Mouse (Mus musculus) heart, adult 11 months (tissue): Measurements from ENCODE around the gene Usp49.
"Not testable (repeated sequence)": the region's sequence is repeated elsewhere in the genome, so short reads cannot be mapped to it uniquely, and the experiment has no call there.

Experiments used
- DNase-seq: peaks from one replicate; pipeline ENCODE4 v3.0.0; 2022

The Usp49 gene

DNA sequence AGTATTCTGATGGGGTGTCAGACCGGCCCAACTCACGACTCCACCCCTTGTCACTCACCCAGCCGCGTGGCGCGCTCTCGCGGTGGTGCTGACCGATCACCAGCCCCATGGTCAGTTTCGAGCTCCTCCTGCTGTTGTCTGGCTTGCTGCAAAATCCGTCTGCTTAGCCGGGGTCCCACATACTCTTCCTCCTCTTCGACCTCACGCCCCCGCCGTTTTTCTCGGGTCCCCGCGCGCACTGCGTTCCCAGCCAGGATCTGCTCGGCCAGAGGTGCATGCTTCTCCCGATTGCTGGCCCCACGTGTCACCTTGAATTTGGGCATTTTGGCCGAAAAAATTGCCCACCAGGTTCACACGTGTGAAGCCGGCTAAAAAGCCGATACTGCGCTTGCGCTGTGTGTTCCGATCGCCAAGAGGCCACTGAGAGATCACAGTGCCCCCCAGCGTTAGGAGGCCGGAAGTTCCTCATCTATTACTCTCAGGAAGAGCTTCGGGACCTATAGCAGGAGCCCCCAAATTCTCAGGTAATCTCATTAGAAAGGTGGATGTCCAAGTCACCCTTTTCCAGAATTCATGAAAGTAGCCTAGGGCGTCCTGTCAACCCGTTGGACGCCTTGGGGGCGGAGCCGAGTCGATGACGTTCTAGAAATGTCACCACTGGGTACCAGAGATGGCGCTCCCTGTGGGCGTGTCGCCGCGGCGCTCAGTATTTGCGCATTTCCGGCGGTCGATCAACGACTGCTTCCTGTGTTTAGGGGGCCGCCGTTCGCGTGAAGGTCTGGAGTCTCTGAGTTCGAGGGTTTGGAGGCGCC lies 19.4 kb upstream of the Usp49 start, which contains the start of the genes Bysl, Med20 and Gm20517:
Gene Bysl (minus strand): TSS at position 644 of the 812 bp plus-strand sequence.
Gene Med20 (plus strand): TSS at position 734 of the 812 bp plus-strand sequence.
Gene Gm20517 (plus strand): TSS at position 741 of the 812 bp plus-strand sequence.
- DNase-seq = peak; percentile 99

DNA sequence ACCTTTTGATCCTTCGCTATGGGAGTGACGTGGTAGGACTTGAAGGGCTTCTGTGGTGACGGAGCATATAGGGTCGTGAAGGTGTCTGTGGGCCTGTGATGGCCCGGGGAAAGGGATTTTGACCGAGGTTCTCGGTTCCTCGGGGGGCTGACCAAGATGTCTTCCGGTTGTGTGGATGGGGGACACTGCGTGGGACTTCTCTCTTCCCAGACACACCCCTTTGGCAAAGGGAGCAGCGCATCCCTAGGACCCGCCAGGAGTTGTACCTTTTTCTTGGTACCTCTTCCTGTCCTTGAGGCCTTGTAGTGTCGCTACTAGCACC lies 18.9 kb upstream of the Usp49 start:
- DNase-seq = no peak

DNA sequence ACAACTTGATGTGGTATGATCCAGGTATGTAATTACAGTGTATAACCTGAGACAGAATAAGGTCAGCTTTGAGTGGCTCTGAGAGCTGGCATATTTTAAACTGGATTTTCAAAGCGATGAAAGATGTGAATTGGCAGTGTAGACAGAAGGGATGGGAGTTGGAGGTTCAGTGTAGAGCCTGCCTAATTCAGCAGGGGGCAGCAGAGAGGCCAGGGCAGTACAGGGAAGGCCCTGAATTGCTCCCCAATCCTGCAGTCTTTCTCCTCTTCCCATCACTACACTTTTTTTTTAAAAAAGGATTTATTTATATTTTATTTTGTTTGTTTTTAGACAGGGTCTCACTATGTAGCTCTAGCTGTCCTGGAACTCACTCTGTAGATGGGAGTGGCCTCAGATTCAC lies 16.5 kb upstream of the Usp49 start:
- peak; percentile 92 for DNase-seq

DNA sequence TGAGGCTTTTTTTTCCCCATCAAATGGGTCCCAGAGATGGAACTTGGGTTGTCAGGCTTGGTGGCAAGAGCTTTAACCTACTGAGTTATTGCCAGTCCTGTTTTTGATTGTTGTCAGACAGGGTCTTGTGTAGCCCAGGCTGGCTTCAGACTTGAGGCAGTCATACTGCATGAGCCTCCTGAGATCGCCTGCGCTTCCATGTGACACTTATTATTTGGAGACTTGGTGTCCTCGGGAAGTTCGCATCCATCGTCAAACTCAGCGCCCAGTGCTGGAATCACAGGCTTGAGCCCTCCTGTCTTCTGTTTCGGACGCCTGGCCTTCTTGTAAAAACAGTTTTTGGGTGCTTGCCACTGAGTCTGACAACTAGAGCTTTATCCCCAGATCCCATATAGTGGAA lies 14.4 kb upstream of the Usp49 start:
- DNase-seq = peak; percentile 86

DNA sequence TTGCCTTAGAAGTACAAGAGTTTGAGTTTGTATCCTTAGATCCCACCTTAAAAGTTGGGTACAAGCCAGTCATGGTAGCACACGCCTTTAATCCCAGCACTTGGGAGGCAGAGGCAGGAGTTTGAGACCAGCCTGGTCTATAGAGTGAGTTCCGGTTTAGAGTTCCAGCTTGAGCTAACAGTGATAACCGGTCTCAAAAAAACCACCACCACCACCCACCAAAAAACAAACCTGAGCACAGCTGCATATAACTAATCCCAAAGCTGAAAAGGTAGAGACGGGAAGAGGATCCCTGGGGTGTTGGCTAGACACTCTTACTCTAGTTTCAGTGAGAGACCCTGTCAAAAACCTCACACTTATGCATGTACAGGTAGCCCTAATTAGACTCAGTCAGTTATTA lies 13.8 kb upstream of the Usp49 start:
- peak; percentile 84 for DNase-seq

DNA sequence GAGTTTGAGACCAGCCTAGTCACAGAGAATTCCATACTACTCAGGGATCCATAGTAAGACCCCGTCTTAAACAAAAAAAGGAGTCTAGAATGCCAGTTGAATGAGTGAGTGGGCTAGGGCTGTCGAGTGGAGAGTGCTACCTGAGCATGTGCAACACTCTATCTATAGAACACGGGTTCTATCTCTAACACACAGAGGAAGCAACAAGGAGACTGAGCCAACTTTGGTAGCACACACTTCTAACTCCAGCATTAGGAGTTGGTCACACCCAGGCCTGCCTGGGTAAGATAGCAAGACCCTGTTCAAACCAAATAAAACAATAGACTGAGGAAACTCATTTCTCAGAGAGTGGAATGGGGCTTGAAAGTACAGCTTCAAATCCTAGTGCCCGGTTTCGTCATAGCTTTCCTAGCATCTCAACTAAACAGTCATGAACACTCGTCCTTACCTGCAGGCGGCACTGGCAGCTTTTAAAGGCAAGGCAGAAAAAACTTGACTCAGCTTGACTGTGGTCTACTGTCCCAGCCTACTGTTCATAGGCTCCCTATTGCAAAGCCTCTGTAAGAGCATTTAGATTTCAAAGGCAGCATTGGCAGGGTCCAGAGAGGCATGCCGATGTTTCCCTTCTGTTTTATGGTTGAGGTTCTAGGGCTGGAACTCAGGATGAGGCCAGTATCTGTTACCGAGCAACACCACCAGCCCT lies 12.7 kb upstream of the Usp49 start:
- DNase-seq = no peak

DNA sequence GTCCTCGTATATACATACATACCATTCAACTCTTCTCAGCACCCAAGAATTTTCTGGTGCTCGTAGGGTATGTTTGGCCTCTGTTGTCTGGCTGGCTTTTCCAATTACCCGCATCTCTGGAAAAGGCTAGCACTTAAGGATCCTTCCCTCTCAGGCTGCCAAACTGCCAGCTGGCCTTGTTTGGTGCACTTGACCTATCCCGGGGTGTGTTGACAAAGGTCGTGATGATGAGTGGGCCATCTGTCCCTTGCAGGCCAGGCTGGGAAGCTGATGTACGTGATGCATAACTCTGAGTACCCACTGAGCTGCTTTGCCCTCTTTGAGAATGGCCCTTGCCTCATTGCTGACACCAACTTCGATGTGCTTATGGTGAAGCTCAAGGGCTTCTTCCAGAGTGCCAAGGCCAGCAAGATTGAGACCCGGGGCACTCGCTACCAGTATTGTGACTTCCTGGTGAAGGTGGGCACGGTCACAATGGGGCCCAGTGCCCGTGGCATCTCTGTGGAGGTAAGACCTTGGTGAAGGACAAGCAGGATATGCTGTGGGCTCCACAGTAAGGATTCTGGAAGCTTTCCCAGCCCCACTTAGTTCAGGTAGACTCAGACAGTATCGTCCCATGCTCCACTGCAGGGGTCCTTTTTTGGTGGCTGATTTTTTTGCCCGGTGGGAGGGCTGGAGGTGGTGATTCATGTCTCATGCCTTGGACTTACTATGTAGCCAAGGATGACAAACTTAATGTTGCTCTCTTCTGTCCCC lies 11.8 kb upstream of the Usp49 start:
- DNase-seq = no peak

DNA sequence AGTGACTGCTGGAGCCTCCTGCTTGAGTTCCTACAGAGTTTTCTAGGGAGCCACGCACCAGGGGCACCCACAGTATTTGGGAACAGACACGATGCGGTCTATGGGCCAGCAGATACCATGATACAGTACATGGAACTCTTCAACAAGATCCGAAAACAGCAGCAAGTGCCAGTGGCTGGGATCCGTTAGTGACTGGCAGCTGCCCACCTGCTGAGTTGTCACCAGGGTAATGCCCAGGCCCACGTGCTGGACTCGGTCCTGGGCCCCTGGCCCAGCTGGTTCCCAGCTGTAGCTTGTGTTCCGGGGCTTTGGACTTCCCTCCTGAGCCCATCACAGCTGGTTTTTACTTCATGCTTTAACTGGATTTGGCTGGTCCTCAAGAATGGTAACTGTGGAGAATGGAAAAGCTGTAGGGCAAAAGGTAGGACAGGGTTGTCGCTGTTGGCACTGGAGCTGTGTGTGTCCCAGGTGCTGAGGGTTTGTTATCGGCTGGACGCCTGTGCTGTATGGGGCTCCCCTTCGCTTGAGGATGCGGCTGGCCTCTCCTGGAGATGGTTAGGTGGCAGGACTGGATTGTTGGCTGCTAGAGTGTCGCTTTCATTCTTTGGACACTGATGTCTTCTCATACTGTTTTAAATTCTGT lies 7.5 kb upstream of the Usp49 start:
- peak; percentile 88 for DNase-seq

DNA sequence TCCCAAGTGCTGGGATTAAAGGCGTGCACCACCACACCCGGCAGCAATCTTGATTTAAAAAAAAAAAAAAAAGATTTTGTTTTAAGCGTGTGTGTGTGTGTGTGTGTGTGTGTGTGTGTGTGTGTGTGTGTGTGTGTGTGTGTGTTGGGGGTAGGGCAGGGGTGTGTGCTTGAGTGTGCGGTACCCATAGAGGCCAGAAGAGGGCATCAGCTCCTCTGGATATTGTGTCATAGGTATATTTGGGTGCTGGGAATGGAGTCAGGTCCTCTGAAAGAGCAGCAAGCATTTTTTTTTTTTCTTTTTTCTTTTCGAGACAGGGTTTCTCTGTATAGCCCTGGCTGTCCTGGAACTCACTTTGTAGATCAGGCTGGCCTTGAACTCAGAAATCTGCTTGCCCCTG lies 5.9 kb upstream of the Usp49 start:
- DNase-seq = not testable (repeated sequence)

DNA sequence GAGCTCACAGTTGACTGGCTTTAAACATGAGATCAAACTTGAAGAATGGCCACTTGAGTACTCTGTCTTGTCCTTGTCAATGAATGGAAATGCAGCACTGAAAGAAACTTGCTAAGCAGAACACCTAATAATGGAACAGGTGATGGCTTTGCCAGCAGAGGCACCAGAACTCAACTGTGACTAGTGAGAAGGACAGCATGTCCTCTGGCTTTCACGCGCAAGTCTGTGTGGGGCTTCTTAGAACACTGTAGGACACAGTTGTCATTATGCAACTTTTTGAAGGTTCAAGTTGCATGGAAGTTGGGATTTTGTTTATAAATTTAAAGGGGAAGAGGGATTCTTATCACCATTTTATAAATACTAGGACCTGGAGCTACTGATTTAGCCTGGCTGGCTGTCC lies 5.4 kb upstream of the Usp49 start:
- peak; percentile 90 for DNase-seq

DNA sequence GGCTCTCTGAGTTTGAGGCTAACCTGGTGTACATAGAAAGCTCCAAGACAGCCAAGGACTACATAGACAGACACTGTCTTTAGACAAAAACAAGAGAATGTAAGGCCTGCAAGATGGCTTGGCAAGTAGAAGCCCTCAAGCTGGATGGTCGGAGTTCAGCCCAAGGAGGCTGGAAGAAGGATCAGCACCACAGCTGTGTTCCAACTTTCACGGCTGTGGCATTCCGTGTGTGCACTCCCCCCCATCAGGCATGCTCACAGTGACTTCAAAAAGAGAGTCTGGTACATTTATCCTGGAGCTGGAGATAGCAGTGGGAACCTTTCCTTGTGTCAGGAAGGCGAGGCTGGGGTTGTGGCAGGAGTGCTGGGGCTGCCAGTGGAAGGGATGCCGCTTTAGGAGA lies 4.5 kb upstream of the Usp49 start:
- peak; percentile 7 for DNase-seq

DNA sequence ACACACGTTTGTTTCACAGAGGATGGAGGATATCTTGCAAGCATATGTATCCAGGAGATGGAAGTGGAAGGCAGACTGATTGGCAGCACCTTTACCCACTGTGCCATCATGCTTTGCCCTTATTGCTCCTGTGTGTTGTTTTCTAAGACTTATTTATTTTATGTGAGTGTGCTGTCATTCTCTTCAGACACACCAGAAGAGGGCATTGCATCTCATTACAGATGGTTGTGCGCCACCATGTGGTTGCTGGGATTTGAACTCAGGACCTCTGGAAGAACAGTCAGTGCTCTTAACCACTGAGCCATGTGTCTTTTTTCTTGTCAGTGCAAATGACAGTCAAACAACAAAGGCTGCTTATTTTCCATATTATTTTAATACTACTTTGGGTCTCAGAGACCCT lies 2.7 kb upstream of the Usp49 start:
- peak; percentile 33 for DNase-seq

DNA sequence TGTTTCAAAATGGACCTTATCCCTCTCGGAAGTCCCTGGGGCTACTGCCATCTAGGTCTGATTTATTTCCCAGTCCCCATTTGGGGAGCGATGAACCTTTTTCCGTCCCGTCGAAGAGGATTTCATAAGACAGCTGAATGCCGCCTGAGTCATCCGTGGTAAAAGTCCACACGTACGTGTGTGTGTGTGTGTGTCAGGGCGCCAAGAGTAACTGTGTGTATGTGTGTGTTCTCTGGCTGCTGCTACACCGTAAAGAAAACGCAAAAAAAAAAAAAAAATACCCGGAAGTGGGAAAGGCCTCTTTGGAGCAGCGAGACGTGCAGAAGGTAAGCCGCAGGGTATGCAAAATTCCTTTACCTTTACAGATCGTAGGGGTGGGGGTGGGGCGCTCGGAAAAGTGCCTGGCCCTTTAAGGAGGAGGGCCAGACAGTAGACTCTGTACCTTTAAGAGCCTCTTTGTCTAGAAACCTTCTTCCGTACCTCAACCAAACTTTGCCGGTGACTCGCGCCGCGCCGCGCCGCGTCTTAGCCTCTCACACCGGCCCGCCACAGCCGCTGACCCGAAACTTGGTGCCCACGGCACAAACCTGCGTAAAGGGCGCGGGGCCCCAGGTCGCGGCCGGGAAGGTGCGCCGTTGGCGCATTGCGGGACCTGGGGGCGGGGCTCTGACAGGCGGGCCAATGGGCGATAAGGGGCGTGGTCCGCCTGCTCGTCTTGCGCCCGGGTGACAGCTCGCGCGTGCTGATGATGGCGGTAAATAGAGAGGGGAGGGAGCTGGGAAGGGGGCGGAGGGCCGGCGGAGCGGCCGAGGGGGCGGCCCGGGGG lies 1.4 kb upstream of the Usp49 start:
- peak; percentile 99 for DNase-seq

DNA sequence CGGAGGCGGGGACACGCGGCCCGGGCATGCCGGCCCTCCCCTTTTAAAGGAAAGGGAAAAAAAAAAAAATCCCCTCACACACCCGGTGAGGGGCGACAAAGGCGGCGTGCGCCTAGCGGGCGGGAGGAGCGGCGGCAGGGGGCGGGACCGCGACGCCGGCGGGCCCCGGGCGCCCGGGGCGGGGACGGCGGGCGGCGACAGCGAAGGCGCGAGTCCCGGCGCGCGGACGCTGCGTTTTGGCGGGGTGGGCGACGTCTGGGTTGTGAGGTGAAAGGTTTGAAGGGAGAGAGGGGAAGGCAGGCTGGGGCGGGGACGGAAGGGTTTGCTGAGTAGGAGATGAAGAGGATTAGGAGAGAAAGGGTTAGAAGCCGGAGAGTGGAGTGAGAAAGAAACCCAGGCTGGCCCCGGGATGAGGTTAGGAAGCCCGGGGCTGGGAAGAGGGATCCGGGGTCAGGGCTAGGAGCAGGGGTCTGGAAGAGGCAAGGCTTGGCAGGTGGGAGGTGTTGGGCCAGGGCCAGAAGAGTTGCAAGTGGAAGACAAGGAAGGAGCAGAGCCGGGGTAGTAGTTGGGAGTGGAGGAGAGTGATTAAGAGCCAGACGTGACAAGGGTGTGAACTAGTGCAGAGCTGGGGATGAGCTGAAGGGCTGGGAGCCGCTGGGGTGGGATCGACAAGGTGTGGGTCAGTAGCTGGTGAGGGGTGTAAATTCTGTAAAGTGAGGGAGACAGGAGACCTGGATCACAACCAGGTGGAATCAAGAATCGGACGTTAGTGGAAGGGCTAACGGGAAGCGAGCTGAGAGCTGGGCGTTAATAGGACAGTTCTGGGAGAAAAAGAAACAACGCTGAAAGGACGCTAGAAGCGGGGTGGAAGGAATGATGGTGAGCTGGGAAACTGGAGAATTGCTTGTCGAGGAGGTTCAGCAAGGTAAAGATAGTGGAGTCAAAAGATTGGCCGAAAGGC lies 493 bp upstream of the Usp49 start:
- DNase-seq = peak; percentile 97

DNA sequence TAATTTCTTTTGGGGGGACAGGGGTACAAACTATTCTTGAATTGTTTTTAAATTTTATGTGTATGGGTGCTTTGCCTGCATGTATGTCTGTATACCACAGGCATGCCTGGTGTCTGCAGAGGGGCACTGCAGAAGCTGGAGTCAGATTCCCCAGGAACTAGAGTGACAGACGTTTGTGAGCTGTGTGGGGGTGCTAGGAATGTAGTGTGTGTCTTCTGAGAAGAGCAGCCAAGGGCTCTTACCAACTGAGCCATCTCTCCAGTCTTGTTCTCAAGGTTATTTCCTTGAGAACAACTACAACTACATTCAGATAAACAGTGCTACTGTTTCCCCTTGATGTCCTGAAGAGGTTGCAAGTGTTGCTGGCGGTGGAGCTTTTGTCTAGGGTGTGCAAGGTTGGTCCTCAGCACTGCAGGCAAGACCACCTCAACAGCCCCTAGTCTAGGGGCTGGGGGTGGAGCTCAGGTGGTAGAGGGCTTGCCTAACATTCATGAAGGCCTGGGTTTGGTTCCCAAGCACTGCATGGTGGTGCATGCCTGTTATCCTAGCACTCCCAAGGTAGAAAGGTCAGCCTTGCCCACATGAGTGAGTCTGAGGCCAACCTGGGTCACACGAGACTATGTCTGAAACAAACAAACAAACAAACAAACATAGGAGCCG lies 1.8 kb downstream of the Usp49 start:
- DNase-seq = peak; percentile 78

DNA sequence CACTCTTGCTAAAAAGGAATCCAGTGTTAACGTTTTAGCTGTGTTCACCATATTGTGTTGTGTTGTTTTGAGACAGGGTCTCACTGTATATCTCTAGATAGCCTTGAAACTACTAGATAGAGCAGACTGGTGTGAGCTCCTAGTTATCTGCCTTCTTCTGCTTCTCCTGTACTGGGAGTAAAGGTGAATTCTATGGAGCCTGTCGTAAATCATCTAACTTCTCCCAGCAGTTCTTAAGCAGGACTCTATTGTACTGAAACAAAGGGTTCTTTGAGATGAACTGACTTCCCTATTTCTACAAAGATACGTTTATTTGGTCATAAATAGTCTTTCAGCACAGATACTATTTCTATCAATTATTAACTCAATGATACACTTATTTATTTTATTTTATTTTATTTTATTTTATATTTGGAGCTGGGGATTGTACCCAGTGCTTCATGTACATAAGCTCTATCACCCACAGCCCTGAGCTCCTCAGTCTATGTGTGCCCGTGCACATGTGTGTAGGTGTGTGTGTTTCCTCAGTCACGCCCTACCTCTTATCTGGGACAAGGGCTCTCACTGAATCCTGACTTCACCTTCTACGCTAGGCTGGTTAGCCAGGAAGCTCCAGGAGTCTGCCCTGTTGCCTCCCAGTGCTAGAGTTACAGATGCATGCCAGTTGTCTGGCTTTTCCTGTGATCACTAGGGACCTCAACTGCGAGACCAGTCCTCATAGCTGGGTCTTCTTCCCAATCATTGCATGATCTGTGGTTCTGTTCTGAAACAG lies 3.7 kb downstream of the Usp49 start:
- DNase-seq = peak; percentile 83

DNA sequence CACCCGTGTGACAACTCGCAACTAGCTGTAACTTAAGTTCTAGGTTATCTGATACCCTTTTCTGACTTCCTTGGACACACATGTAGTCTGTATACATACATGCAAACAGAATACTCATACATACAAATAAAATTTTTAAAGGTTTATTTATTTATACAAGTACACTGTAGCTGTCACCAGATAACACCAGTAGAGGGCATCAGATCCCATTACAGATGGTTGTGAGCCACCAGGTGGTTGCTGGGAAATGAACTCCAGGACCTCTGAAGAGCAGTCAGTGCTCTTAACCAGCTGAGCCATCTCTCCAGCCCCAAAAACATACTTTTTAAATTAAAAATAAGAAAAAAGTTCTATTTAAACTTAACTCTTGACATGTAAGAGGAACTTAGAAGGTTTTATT lies 12.5 kb downstream of the Usp49 start:
- peak; percentile 30 for DNase-seq

DNA sequence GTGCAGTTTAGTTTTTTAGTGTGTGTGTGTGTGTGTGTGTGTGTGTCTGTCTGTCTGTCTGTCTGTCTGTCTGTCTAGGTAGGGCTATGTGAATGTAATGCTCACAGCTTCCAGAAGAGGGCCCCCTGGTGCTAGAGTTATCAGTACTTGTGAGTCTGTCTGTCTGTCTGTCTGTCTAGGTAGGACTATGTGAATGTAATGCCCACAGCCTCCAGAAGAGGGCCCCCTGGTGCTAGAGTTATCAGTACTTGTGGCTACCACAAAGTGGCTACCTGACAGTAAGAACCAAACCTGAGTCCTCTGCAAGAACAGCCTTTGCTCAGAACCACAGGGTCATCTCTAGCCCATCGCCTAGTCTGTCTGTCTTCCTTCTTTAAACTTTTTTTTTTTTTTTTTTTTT lies 16.2 kb downstream of the Usp49 start:
- DNase-seq = peak; percentile 94

DNA sequence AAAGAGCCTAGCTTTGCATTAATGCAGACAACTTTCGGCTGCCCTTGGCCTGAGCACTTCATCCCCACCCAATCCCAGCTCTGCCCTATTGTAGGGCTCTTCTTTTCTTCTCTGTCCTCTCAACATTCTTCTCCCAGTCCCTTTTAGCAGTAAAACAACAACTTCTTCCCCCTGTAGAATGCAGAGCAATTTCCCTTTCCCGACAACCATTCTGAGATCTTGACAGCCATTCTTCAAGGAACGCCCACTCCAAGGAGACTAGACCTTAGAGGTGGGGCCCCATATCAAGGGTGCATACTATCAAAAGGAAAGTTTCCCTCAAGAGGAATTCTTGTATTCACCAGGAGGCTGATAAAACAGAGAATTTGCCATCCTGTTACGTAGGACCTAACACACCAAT lies 18.5 kb downstream of the Usp49 start:
- DNase-seq = peak; percentile 64

DNA sequence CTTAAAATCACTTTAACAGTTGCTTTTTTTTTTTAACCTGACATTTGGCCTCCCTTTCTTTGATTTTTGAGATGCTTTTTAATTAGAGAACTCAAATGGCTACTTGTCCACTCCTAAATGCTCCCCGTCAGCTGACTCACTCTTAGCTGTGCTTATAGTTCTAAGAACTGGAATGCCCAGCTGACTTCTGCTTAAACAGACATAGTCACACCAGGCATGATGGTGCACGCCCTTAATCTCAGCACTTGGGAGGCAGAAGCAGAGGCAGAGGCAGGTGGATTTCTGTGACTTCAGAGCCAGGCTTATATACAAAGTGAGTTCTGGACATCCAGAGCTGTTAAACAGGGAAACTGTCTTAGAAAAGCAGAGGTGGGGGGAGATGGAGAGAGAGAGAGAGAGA lies 21.5 kb downstream of the Usp49 start:
- peak; percentile 27 for DNase-seq
